Mouse (Mus musculus) NIH3T3 (cell line): ENCODE measurements at regions not wholly inside any gene's neighbourhood (a gene's known extent, or its start where the extent isn't known, plus 50 kb on each side); places are given as distances from the start of the nearest gene placed in this dataset.
A peak's percentile ranks its signal among the peaks of the same experiment; 100 is the strongest.

Experiments used
- DNase-seq: peaks from one replicate; pipeline ENCODE4 v3.0.0-alpha.2; 2012; ENCODE audit warnings: low read depth

DNA sequence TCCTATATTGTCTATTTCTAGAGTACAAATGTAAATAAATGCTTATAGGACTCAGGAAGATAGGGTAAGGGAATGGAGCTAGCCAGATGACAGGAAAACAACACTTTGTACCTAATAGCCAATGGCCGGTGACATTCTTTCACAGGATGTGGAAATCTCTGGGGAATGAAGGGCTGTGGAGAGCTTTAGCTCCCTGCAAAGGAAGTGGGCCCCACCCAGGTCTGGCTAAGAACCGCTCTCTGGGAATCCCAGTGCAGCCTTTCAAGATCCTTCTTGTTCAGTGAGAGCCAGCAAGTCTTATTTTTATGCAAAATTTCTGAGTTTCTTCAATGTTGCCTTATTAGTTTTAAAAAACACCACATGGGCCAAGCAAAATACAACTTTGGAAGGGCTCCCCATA, 54.7 kb upstream of the Pappa2 start:
- DNase-seq, result no peak

- peak; percentile 5 for DNase-seq
Observed at GRCm38 (mm10) chr1:159036371-159036770, 56.1 kb upstream of the Pappa2 start.

- no peak for DNase-seq
Observed at GRCm38 (mm10) chr1:159045870-159046385, 65.6 kb upstream of the Pappa2 start.

- DNase-seq, result no peak
Observed at GRCm38 (mm10) chr1:159065024-159065423, 84.7 kb upstream of the Pappa2 start.

- DNase-seq, result peak; percentile 84
Observed at GRCm38 (mm10) chr1:159099205-159099604, 118.9 kb upstream of the Pappa2 start.

DNA sequence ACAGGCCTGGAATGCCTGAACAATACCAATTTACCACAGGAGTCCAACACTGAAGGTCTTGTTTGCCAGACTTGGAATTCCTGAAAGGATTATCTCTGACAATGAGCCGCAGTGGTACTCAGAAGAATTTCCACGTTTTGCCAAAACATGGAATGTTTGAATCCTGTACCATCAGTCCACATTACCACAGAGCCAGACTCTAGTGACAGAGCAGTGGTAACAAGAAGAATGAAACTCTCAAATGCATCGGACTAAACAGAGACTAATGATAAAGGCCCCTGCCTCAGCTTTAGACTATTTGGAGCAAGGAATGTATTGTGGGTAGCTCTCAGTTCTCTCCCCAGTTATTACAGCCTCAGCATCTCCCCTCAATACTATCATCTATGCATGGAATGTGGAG, 109.9 kb upstream of the Cop1 start:
- DNase-seq, result no peak

DNA sequence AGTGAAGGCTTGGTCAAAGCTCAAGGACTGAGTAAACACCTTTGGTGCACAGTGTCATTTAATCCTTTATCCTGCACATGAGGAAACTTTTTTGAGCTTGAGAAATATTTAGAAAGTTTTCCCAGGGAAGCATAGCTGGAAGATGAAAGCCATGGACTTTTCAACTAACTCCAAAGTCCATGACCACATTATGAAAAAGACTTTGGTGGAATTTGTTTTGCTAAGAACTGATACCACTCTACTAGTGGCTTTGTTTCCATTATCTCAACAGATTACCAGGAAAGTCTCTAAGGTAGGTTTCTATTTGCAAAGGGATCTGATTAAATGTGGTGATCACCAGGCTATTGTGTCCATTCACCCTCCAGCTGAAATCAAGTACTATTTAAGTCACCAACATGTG, 107.2 kb upstream of the Cop1 start:
- DNase-seq, result no peak

GRCm38 (mm10) chr1:159135301-159135700, 96.8 kb upstream of the Cop1 start:
- DNase-seq, result peak; percentile 93

DNA sequence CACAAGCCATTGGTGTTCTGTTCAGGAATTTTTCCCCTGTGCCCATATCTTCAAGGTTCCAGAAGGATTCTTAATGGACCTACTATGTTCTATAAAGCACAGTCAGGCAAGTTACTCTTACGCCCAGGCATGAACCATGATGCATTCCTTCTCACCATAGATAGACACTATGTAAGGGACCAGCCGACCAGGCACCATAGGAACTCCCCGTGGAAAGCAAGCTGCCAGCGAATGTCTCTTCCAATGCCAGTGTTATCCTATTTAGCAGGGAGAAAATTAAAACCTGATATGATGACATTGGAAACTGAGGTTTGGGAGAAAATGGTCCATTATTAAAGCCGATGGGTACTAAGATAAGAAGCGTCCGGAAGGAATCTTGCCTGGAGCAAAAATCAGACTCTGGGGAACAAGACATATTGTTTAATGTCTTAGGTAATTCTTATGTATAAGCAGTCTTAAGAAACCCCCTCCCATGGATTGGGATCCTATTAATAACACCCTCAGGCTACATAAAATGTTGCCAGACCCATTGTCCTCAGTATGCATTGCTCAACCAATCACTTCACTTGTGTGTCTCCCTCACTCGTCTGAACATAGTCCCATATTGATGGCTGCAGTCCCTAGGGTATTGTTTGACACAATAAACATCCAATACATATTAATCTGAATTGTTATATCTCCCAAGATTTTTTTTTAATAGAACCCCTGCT, 84.2 kb upstream of the Cop1 start:
- no peak for DNase-seq

DNA sequence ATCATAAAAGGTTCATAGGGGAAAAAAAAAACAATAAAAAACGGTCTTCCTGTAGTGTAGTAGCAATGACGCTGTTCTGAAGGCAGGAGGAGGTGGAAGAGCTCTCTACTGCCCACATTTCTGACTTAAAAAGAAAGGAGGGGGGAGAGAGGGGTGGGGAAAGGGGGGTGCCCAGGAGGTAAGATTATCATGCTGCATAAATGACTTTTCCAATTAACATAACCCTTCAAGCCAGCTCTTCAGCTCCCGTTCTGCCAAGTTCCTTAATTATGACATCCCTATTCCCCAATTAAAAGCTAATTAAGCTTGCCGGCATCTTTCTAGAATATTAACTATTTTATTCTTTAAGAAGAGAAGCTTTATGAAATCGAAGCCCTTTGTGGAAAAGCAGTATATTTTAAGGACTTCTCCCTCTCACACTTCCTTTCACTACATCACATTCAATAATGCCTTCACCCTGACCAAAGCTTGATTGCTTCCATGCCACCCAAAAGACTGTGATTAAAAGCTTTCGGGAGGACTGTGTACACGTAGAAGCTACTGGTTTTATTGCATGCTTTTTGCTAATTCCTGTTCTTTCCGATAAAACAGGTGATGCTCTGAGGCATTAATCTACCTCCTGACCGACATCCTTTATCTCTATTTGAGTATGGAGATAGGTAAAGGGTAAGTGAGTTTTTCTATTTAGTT, 83.5 kb upstream of the Cop1 start:
- DNase-seq, result no peak

GRCm38 (mm10) chr1:159149207-159149606, 82.9 kb upstream of the Cop1 start:
- DNase-seq, result no peak

DNA sequence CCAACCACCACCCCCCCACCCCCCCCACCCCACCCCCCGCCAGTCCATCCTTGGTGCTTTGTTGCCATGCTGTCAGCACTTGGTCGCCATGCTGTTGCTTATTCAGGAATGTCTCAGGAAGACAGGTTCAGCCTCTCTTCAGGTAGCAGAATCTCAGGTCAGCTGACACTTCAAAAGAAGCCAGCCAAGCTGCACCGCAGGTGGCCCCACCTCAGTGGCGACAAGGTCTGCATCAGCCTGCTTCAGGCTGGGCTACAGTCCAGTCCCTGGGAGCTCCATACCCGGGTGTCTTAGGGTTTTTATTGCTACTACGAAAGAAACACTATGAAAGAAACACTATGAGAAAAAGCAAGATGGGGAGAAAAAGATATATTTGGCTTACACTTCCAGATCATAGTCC, 82.4 kb upstream of the Cop1 start:
- no peak for DNase-seq

- no peak for DNase-seq
Observed at GRCm38 (mm10) chr1:159150351-159150750, 81.8 kb upstream of the Cop1 start.

DNA sequence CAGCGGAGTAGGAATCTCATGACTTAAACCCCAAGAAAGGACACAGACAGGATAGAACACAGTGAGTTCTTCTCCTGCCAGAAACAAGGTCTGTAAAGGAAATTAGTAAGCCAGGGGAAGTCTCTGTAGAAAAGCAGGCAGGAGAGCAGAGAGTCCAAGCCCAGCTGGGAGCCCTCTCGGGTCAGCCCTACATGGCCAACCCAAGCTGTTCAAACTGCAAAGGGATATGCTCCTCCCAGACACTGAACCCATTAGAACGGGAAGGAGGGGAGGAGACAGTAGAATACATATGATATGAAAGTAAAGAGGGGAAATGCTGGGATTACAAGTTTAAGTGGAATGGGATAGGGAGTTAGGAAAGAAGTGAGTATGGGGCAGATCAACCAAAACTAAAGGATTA, 75.7 kb upstream of the Cop1 start:
- DNase-seq, result no peak

DNA sequence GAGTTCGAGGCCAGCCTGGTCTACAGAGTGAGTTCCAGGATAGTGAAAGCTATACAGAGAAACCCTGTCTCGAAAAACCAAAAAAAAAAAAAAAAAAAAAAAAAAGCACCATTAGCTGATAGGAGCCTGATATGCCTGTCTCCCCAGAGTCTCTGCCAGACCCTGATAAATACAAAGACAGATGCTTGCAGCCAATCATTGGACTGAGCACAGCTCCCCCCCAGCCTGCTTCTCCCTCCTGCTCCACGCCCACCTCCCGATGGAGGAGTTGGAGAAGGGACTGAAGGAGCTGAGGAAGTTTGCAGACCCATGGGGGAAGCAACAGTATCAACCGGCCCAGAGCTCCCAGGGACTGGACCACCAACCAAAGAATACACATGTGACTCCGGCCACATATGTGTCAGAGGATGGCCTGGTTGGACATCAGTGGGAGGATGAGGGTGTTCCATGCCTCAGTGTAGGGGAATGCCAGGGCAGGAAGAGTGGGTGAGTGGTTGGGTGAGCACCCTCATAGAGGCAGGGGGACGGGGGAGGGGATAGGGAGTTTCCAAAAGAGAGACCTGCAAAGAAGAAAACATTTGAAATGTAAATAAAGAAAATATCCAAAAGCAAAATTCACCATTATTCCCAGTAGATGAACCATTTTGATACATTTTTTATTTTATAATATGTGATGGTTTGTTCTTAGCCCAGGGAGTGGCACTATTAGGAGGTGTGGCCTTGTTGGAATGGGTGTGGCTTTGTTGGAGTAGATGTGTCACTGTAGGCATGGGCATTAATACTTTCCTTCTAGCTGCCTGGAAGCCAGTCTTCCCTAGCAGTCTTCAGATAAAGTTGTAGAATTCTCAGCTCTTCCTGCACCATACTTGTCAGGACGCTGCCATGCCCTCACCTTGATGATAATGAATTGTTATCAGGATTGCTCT, 71.8 kb upstream of the Cop1 start:
- no peak for DNase-seq

DNA sequence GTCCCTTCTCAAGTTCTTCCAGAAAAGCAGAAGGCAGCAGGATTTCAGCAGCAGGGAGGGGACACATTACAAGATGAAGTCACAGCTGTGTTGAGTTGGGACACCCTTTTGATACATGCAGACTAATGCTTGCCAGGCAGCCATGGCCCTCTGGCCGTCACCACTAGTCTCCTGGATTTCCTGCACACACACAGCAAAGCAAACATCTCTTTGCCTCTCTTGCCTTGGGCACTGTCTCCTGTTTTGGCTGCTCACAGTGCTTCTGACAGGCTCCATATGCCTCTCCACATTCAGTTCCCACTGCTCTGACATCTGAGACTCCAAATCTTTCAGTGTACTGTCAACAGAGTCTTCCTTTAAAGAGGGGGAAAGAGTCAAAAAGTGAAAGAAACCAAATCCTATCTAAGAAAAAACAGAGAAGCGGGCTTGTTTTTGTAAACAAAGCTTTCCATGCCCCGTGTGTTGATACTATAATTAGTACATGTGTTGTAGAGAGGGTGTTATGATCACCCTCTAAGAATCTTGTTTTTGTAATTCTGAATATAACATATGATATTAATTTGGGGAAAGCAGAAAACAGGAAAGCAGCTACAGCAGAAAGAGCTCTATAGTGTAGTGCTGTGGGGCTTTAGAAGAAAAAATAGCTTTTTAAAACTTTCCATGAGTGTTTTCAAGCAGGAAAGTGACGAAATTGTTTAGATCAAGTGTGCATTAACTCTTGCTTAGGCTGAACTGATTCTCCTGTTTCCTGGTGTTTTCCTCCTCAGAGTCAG, 68.8 kb upstream of the Cop1 start:
- DNase-seq, result no peak

- DNase-seq, result no peak
Observed at GRCm38 (mm10) chr1:159182031-159182430, 50.1 kb upstream of the Cop1 start.
